Mouse (Mus musculus): Measurements from ENCODE around the gene Parp6. TPM values are rescaled to one million over a fixed set of nuclear protein-coding genes. Genes with fewer than 3 reads are reported as not detected.
A peak's percentile ranks its signal among the peaks of the same experiment; 100 is the strongest.

Parp6 gene
- total RNA-seq, 2 experiments from 2014 or later = 129 to 132 TPM

DNA sequence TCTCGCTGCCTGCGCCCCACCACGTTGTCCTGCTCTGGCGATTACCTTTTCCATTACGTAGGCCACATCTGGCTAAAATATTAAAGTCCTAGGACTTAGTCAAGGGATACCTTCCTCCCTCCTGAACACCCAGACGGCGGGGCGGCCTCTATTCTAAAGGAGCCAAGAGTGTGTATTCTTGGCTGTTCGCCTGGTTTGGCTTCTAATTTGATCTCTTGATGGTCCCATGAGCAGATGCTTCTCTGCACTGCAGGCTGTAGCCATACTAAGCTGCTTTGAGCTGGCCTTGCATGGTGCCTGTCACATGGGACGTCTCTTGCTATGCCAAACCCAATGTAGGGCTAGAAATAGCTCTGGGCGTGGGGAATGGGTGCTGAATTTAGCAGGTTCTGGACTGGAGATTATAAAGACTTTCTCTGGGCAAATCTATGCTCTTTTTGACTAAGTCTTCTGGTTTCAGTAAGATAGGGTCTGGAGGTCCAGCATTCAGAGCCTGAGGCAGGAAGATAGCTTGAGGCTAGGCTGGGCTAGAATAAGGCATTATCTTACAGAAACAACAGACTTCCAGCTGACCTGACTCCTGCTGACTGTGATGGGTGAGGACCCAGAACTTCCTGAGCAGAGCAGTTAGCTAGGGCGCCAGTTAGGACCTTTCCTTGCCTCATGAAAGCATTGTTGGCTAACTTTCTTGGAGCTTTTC is 55.3 kb downstream of the Parp6 start:
- Histone ChIP-seq H3K4me3 (no peak overlapping the region), H3K27ac (peak overlapping the region; percentile 59; the same call in 1 of the 2 replicates)
- no peak for DNase-seq (ENCODE audit: low spot score in 2 of 2)
- no peak for TF ChIP-seq CTCF (conservative IDR thresholded peaks at IDR 0.05)

DNA sequence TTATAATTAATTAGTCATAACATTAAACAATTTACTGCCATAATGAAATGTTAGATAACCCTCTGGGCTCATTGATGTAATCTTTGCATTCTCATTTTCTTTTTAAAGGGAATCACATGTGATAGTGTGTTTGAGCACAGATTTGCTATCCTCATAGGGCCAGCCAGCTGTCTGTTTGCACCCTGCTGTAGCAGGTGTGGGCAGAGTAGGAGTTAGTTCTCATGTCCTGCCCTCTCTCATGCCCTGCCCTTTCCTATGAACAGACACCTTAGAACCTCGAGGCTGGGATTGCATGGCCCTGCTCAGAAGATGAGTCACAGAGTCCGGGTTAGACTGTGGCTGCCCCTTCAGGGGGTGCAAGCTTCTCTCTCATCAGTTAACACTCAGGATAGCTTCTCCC is 56.3 kb downstream of the Parp6 start:
- no peak for TF ChIP-seq CTCF (conservative IDR thresholded peaks at IDR 0.05)
- no peak for DNase-seq (ENCODE audit: low spot score in 2 of 2)
- peak overlapping the region; percentile 59; the same call in 1 of the 2 replicates for H3K27ac ChIP-seq

DNA sequence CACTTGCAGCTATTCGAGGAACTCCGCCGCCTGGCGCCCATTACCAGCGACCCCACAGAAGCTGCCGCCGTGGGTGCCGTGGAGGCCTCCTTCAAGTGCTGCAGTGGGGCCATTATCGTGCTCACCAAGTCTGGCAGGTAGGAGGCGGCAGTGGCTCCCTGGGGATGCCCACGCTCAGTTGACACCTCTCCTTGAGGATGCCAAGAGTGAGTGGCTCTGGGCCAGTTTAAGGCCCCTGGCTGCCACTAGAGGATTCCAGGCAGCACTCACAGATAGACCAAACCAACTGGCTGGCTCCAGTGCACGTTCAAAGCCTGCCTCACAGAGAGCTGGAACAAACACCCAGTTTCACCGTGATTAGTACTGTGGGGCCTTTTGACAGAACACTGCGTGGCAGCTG is 58.5 kb downstream of the Parp6 start:
- peak; percentile 17; the same call in 1 of the 2 replicates for TF ChIP-seq CTCF (conservative IDR thresholded peaks at IDR 0.05)
- DNase-seq (ENCODE audit: low spot score in 2 of 2) = no peak

More for the DNA sequence above, 56.3 kb downstream of the Parp6 start:
- no peak overlapping the region for H3K4me3 ChIP-seq

DNA sequence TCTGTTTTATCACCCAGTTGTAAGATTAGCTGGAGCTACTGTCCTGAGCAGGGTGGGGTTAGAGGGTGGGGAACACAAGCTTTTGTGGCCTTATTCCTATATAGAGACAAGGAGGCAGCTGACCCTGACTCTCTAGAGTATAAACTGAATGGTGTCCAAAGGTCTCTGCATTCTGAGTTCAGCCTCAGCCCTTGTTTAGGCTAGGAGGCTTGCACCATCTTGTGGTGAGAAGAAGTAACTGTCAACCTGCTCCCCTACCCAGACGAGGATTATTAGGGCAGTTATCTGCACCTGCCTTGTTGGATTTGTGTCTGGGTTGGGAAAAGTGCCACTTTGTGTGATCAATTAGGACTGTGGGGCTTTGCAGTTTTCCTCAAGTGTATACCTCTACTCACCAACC is 61.2 kb downstream of the Parp6 start:
- TF ChIP-seq CTCF (conservative IDR thresholded peaks at IDR 0.05) = peak; percentile 82
- no peak overlapping the region for H3K4me3 ChIP-seq
- DNase-seq (ENCODE audit: low spot score in 2 of 2) = no peak
- no peak overlapping the region; the same call in 1 of the 2 replicates for H3K27ac ChIP-seq

More for the DNA sequence above, 58.5 kb downstream of the Parp6 start:
- Histone ChIP-seq H3K4me3 (no peak overlapping the region), H3K27ac (peak overlapping the region; percentile 53; the same call in 1 of the 2 replicates)

DNA sequence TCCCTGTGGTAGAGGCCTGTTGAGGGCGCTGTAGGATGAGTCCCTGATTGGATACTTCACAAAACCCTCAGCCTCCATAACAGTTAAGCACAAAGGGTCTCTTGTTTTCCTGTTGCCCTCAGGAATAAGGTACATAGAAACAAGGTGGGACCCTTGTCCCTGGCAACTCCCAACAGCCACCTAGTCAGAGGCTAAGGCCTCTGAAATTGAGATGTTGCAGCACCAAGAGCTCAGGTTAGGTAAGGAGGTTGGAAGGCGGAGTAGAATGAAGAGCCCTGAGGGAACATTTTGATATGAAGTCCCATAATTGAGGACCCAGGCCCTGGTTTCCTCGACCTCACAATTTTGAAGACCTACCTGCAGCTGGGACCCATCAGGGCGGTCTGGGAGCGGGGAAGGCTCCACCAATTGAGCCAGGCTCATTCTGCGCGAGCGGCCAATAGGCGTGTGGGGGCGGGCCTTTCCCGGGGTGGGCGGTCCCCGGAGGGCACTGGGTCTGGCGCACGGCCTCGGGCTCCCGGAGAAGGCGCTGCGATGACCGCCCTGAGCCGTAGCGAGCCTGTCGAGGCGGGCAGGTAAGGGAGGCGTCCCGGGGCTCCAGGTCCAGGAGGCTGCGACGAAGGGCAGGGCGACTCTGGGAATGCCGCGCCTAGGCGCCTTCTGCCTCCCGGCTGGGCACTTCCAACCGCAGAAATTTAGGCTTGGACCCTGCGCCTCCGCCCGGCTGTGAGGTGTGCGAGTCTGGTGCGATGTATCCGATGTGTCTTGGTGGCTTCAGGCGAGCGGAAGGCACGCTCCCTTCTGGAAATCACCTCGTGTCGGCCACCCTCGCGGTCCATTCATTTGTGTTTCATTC is 62.8 kb downstream of the Parp6 start, which contains the start of gene Gramd2:
Gramd2 (plus strand) TSS at position 467 of the 856 bp plus-strand sequence.
- DNase-seq (ENCODE audit: low spot score in 2 of 2) = peak; percentile 66 to 78
- H3K4me3 ChIP-seq = peak within 1 kb of the TSS; percentile 70
- H3K27ac ChIP-seq = peak within 1 kb of the TSS; percentile 64
- no peak for TF ChIP-seq CTCF (conservative IDR thresholded peaks at IDR 0.05)

DNA sequence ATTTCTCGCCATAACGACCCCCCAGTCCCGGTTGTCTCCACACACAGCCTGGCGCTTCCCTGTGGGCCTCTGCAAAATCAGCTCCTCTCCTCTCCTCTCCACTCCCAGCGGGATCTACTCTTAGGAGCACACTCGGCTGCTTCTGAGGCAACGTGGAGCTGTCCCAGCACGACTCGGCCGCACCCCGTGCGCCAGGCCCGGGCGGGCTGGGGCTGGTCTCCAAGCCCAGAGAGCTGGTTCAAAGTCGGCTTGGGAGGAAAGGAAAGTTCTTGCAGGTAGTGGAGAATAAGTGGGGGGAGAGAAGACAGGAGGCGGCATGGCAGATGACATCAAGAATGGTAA is 63.4 kb downstream of the Parp6 start:
- TF ChIP-seq CTCF (conservative IDR thresholded peaks at IDR 0.05) = no peak
- peak overlapping the region; percentile 64; the same call in 1 of the 2 replicates for H3K27ac ChIP-seq
- H3K4me3 ChIP-seq = peak overlapping the region; percentile 70
- DNase-seq (ENCODE audit: low spot score in 2 of 2) = no peak

DNA sequence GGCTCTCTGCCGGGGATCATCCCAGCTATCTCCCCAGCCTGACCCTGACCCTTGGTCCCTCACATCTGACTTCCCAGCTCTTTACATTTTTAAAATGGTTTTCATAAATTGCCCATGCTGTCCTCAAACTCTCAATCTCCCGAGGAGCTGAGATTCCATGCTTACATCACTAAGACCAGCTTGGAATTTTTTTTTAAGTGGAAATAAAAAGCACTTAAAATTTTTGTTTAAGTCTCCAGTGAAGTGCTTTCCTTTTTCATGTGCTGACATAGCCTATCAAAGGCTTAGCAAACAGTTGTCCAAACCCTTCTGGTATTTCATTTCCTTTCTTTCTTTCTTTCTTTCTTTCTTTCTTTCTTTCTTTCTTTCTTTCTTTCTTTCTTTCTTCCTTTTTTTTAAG is 66.9 kb downstream of the Parp6 start:
- no peak overlapping the region for H3K4me3 ChIP-seq
- TF ChIP-seq CTCF (conservative IDR thresholded peaks at IDR 0.05) = no peak
- no peak for DNase-seq (ENCODE audit: low spot score in 2 of 2)
- H3K27ac ChIP-seq = no peak overlapping the region

DNA sequence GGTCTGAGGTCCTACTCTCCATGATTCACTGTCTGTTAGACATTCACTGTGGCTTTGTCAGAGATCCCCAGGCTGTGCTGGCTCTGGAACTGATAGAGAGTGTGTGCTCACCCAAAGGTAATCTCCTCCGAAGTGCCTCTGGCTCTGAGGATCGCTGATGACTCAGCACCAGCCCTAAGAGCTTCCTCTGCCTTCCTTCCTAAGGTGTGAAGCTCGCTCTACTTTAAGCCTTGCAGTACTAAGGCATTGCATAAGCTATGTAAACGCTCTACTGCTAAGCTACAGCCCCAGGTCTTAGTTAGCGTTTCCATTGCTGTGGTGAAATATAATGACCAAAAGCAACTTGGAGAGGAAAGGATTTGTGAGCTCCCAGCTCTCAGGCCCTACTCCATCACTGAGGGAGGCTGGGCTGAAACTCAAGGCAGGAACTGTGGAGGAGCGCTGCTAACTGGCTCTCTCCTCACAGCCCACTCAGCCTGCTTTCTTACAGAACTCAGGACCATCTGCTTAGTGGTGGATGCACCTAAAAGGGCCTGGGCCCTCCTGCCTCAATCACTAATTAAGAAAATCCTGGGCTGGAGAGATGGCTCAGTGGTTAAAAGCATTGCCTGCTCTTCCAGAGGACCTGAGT is 70.4 kb downstream of the Parp6 start:
- no peak for DNase-seq (ENCODE audit: low spot score in 2 of 2)
- Histone ChIP-seq H3K4me3 (no peak overlapping the region), H3K27ac (peak overlapping the region; percentile 14; the same call in 1 of the 2 replicates)
- no peak for TF ChIP-seq CTCF (conservative IDR thresholded peaks at IDR 0.05)

DNA sequence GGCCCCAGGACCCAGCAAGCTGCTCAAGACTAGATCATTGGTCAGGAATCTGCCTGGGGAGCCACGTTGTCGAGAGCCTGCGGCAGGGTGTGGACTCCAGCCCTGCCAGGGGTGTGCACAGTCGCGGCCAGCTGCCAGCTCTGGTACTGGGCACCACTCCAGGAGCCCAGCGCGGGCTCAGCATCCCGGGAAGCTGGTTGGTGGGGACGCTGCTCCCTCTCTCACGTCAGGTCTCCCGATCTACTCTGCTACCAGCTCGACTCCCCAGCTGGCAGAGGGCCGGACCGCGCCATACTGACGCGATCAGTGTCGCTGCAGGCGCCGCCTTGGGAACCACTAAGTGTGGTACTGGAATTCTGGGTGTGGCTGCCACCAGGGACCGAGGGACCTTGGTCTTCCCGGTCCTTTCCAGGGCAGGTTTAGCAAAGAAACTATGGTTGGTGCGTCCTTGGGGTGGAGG is 74.6 kb downstream of the Parp6 start:
- H3K4me3 ChIP-seq = peak overlapping the region; percentile 58
- peak overlapping the region; percentile 77 for H3K27ac ChIP-seq
- no peak for TF ChIP-seq CTCF (conservative IDR thresholded peaks at IDR 0.05)
- DNase-seq (ENCODE audit: low spot score in 2 of 2) = peak; percentile 76 to 84

DNA sequence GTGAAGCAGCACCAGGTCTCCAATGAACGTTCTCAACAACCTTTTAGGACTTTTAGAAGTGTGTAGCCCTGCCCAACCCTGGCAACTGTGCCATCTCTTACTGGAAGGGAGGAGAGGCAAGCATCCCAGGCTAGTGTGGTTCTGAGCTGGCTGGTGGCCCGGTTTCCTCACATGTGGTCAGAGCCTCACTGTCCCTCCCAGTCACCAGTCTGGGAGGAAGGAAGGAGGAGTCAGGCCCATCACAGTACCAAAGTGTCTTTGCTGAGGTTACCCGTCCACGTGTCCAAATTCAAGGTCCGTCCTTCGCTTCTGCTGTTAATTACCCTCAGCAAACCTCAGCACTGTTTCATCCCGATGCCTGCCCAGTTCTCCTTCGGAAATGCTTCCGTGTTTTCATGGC is 75.1 kb downstream of the Parp6 start:
- no peak for TF ChIP-seq CTCF (conservative IDR thresholded peaks at IDR 0.05)
- DNase-seq (ENCODE audit: low spot score in 2 of 2) = peak in 1 of 2 experiments; percentile 55
- H3K27ac ChIP-seq = peak overlapping the region; percentile 77

DNA sequence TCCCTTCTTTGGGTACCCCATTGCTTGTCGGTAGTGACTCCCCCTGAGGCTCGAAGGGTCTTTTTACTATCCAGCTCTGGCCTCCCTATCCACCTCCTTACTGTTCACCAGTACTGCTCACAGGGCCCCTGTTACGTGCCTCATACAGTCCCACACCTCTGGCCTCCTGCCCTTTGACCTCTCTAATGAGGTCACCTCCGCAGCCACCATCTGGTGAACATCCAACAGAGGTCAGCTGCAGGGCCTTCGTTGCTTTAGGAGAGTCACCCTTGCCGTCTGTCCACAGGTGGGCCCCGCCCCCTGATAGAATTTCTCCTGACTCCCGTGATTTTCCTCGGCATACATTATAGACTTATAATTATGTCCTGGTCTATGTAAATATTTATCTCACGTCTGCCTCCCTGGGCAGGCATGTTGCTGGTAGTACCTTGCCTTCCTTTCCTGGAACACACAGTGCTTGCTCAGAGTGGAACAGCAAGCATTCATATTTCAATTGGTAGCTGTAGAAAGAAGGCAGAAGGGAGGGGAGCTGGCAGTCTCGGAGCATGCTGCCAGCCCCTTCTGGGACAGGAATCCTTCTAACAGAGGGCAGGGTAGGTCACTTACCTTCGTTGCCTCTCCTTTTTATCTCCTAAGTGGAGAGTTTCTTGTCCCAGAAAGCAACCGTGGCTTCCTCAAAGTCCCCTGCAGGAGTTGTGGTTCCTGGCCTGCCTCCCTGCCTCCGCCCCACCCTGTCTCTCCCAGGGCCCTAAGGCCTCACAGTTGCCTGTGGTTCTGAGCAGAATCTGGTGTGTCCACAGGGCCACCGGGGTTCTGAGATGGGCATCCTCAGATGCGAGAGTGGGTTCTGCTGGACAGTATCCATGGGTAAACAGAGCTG is 77.7 kb downstream of the Parp6 start:
- no peak for TF ChIP-seq CTCF (conservative IDR thresholded peaks at IDR 0.05)
- no peak for DNase-seq (ENCODE audit: low spot score in 2 of 2)
- Histone ChIP-seq H3K4me3 (no peak overlapping the region), H3K27ac (no peak overlapping the region)

More for the DNA sequence above, 75.1 kb downstream of the Parp6 start:
- H3K4me3 ChIP-seq = peak overlapping the region; percentile 58

DNA sequence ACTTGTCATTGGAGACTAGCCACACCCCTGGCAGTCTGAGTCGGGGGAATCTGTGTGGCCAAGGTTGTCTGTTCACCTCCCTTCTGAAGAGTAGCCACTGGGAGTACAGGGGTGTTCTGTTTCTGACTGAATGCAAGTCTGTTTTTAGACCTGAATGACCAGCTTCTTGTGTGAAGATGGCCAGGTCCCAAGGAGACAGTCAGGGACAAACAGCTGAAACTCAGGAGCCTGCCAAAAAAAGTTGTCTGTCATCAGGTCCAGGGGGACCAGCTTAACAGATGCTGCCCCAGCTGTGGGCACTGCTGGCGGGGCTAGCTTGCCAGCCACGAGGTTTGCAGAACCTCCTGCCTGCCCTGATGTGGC is 78.3 kb downstream of the Parp6 start:
- no peak overlapping the region for H3K27ac ChIP-seq
- TF ChIP-seq CTCF (conservative IDR thresholded peaks at IDR 0.05) = no peak
- H3K4me3 ChIP-seq = no peak overlapping the region
- no peak for DNase-seq (ENCODE audit: low spot score in 2 of 2)
